Mouse (Mus musculus): ENCODE results near the gene Mettl8. TPM values are rescaled to one million over a fixed set of nuclear protein-coding genes. Genes with fewer than 3 reads are reported as not detected.
A peak's percentile ranks its signal among the peaks of the same experiment; 100 is the strongest.

The Mettl8 gene
- 0.88 and 1.4 TPM in 2 replicates for polyA plus RNA-seq (2012; rRNA removed)

DNA sequence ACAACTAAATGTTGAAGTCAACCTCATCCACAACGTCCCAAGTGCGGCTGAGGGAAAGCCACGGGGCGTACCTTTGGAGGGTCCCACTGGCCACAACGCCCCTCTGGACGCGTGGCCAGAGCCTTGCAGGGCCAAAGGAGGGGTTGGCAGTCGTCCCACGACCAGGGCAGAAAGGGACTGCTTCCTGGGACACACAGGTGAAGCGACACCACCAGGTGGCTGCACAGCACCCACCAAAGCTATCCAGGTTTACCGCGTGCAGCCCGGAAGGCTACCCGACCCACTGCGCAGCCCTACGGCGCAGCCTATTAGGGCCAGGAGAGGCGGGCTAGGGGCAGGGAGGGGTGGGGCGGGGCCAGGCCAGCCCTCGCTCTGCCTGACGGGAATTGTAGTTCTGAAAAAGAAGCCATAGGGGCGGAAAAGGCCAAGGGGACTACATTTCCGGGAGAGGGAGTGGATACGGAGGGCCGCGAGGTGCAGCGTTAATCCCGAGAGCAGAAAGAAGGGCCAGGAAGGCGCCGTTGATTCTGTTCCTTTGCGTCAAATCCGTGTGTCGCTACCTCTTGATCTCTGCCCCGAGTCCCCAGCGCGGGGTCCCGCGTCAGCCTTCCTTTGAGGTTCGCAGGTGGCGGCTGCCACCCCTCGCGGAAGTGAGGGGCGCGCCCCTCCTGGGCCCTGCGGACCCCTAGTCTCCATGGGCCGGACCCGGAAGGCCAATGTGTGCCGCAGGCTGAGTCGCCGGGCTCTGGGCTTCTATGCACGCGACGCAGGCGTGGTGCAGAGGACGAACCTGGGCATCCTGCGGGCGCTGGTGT is at the start of gene Mettl8, which contains the start of gene Dcaf17:
Mettl8 (minus strand) TSS at position 284 of the 815 bp plus-strand sequence.
Dcaf17 (plus strand) TSS at position 29 of the 815 bp plus-strand sequence.
- Histone ChIP-seq H3K27ac (ENCODE audit: insufficient read depth, low read depth, low read length) (peak within 1 kb of the TSS; percentile 98), H3K4me1 (ENCODE audit: control insufficient read depth, insufficient read depth, insufficient read length, low read length) (no peaks in the 10 kb centered on the region), H3K4me3 (ENCODE audit: low read depth, low read length) (peak within 1 kb of the TSS; percentile 82), H3K36me3 (ENCODE audit: control insufficient read depth, insufficient read depth, low read length) (peaks cover under 1% of the 10 kb centered on the region; the same call in 1 of the 2 replicates), H3K27me3 (ENCODE audit: control insufficient read depth, insufficient read depth, low read length) (no peaks in the 10 kb centered on the region)
- under 1% methylated on average over 57 of the region's 57 CpGs for WGBS
- TF ChIP-seq POLR2A (IDR thresholded peaks at IDR 0.05; ENCODE audit: low read depth, low read length) = peak; percentile 72
- no peak for TF ChIP-seq CTCF (IDR thresholded peaks at IDR 0.05; ENCODE audit: extremely low read depth, insufficient read length, insufficient replicate concordance, low read depth, low read length)

DNA sequence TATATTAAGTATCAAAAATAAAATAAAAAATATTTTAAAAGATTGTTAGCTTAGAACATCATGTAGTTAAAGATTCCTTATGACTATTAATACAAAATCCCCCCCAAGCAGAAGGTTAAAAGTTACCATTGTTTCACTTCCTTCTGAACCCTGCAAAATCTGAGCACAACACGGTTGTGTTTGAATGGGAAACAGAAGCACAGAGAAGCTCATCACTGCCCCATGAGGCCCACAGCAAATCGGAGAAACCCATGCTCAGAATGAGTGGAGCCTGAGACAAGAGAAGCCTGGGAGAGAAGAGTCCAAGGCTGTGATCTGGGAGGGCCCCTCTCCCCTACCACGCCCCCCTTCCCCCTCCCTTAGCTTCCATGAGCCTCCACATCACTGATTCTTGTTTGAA is 49.3 kb upstream of the Mettl8 start:
- H3K36me3 ChIP-seq (ENCODE audit: control insufficient read depth, insufficient read depth, low read length) = no peaks in the 10 kb centered on the region
- TF ChIP-seq POLR2A (IDR thresholded peaks at IDR 0.05; ENCODE audit: low read depth, low read length) = no peak
- TF ChIP-seq CTCF (IDR thresholded peaks at IDR 0.05; ENCODE audit: extremely low read depth, insufficient read length, insufficient replicate concordance, low read depth, low read length) = no peak
- H3K27ac ChIP-seq (ENCODE audit: insufficient read depth, low read depth, low read length) = no peak overlapping the region
- H3K4me3 ChIP-seq (ENCODE audit: low read depth, low read length) = no peak overlapping the region
- H3K4me1 ChIP-seq (ENCODE audit: control insufficient read depth, insufficient read depth, insufficient read length, low read length) = no peaks in the 10 kb centered on the region
- 60% methylated on average over 3 of the region's 3 CpGs for WGBS
- no peaks in the 10 kb centered on the region for H3K27me3 ChIP-seq (ENCODE audit: control insufficient read depth, insufficient read depth, low read length)

DNA sequence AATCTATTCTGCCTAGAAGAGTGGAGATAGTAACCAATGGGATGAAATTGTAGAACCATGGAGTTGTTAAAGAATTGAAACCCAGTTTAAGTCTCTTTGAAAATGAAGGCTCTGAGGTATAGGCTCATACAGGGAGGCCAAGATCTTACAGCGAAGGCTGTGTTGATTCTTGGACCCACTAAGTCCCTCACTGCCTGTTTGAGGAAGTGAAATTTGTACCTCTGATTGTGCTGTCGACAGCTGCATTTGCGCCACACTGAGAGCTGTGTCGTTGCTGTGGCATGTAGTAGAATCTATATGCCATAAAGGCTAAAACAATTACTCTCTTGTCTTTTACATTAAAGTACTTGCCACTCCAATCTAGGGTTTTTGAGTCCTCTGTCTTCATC is 47.9 kb upstream of the Mettl8 start:
- TF ChIP-seq POLR2A (IDR thresholded peaks at IDR 0.05; ENCODE audit: low read depth, low read length) (no peak), CTCF (IDR thresholded peaks at IDR 0.05; ENCODE audit: extremely low read depth, insufficient read length, insufficient replicate concordance, low read depth, low read length) (no peak)
- no peaks in the 10 kb centered on the region for H3K27me3 ChIP-seq (ENCODE audit: control insufficient read depth, insufficient read depth, low read length)
- 20% methylated on average over 4 of the region's 4 CpGs for WGBS
- H3K27ac ChIP-seq (ENCODE audit: insufficient read depth, low read depth, low read length) = no peak overlapping the region
- H3K36me3 ChIP-seq (ENCODE audit: control insufficient read depth, insufficient read depth, low read length) = 0 out of 2 replicates have a peak, but pooled peaks cover 1% of the 10 kb centered on the region
- H3K4me3 ChIP-seq (ENCODE audit: low read depth, low read length) = no peak overlapping the region
- no peaks in the 10 kb centered on the region for H3K4me1 ChIP-seq (ENCODE audit: control insufficient read depth, insufficient read depth, insufficient read length, low read length)

DNA sequence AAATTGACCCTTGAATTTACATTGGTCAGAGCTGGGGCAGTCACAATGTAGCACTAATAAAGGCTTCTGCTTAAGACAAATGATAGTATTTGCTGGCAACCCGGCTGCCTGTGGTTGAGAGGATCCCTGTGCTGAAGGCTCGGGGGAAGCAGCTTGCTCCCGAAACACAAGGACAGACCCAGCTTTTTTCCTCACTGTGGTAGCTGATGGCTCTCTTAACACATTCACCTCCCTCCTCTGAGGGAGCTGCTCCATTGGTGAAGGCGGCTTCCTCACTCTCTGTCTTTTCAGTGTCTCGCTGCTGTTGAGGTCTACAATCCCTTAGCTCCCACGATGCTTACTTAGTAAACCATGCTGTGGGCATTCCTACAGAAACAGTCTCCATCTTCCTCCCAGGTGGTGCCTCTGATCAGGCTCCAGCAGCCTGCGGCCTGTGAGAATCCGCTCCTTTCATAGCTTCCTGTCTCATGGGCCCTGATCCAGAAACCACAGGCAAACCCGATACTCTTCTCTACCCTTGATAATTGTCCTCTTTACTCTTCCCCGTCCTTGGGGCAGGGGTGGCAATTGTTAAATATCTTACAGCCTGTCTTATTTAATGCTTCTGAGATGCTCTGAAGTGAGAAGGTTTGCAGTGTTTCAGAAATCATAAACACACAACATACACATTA is 47.4 kb upstream of the Mettl8 start:
- H3K4me3 ChIP-seq (ENCODE audit: low read depth, low read length) = no peak overlapping the region
- TF ChIP-seq POLR2A (IDR thresholded peaks at IDR 0.05; ENCODE audit: low read depth, low read length) (no peak), CTCF (IDR thresholded peaks at IDR 0.05; ENCODE audit: extremely low read depth, insufficient read length, insufficient replicate concordance, low read depth, low read length) (no peak)
- no peaks in the 10 kb centered on the region for H3K4me1 ChIP-seq (ENCODE audit: control insufficient read depth, insufficient read depth, insufficient read length, low read length)
- no peak overlapping the region for H3K27ac ChIP-seq (ENCODE audit: insufficient read depth, low read depth, low read length)
- WGBS = 72% methylated on average over 10 of the region's 10 CpGs
- H3K27me3 ChIP-seq (ENCODE audit: control insufficient read depth, insufficient read depth, low read length) = no peaks in the 10 kb centered on the region
- 0 out of 2 replicates have a peak, but pooled peaks cover 1% of the 10 kb centered on the region for H3K36me3 ChIP-seq (ENCODE audit: control insufficient read depth, insufficient read depth, low read length)

DNA sequence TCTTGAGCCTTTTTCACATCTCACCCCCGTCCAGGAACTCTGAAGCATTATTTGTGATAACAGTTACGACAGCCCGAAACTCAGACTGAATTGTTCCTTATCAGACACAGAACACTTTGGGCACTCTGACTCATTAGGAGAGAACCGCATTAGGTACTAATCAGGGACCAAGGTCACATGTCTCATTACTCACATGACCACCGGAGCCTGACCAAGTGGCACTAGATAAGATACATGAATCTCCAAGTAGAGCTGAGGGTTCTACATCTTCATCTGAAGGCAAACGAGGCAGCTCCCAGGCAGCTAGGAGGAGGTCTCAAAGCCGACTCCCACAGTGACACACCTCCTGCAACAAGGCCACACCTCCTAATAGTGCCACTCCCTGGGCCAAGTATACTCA is 40.8 kb upstream of the Mettl8 start:
- Histone ChIP-seq H3K36me3 (ENCODE audit: control insufficient read depth, insufficient read depth, low read length) (peaks cover 16% of the 10 kb centered on the region), H3K4me3 (ENCODE audit: low read depth, low read length) (no peak overlapping the region), H3K27ac (ENCODE audit: insufficient read depth, low read depth, low read length) (no peak overlapping the region), H3K27me3 (ENCODE audit: control insufficient read depth, insufficient read depth, low read length) (no peaks in the 10 kb centered on the region), H3K4me1 (ENCODE audit: control insufficient read depth, insufficient read depth, insufficient read length, low read length) (no peaks in the 10 kb centered on the region)
- TF ChIP-seq POLR2A (IDR thresholded peaks at IDR 0.05; ENCODE audit: low read depth, low read length) (no peak), CTCF (IDR thresholded peaks at IDR 0.05; ENCODE audit: extremely low read depth, insufficient read length, insufficient replicate concordance, low read depth, low read length) (no peak)
- WGBS = 43% methylated on average over 7 of the region's 7 CpGs

DNA sequence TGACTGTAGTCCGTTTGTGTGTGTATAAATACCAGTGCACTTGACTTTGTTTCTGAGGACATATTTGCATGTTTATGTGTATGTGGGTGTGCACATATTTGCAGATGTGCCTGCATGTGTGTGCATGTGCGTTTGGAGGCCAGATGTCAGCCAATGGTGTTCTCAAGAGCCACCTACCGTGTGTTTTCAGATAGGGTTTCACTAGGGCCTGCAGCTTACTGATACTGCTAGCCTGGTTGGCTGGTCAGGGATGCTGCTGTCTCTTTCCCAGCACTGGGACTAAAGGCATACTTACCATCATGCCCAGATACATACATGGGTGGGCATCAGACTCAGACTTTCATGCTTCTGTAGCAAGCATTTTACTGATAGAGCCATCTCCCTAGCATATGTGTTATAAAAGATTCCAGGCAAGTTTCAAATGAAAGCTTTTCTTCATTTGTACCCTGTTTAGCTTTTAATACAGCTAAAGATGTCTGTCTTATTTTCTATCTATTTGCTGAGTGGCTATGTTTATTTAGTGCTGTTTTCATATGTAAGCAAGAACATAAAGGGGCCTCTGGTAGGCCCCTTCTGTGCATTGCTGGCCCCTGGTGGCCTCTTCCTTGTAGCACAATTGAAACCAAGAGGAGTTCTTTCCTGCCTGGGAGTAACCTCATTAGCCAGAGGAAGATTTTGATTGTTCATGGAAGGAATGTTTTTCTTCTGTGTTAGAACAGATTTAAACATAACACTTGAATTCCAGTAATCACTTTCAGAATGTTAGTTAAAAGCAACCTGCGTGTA is 35.5 kb upstream of the Mettl8 start:
- Histone ChIP-seq H3K27me3 (ENCODE audit: control insufficient read depth, insufficient read depth, low read length) (no peaks in the 10 kb centered on the region), H3K27ac (ENCODE audit: insufficient read depth, low read depth, low read length) (no peak overlapping the region), H3K4me3 (ENCODE audit: low read depth, low read length) (no peak overlapping the region), H3K36me3 (ENCODE audit: control insufficient read depth, insufficient read depth, low read length) (peaks cover 42% of the 10 kb centered on the region), H3K4me1 (ENCODE audit: control insufficient read depth, insufficient read depth, insufficient read length, low read length) (no peaks in the 10 kb centered on the region)
- WGBS = 85% methylated on average over 4 of the region's 4 CpGs
- peak; percentile 28; the same call in 1 of the 2 replicates for TF ChIP-seq CTCF (IDR thresholded peaks at IDR 0.05; ENCODE audit: extremely low read depth, insufficient read length, insufficient replicate concordance, low read depth, low read length)
- no peak for TF ChIP-seq POLR2A (IDR thresholded peaks at IDR 0.05; ENCODE audit: low read depth, low read length)

Measured in small intestine, adult 2 months (tissue).